Mouse (Mus musculus): ENCODE measurements around the gene Mrrf.

The Mrrf gene

GRCm38 (mm10) chr2:36136300-36136941, at the start of gene Mrrf, which contains the start of gene Rbm18:
Gene Mrrf (plus strand): TSS chr2:36136389.
Gene Rbm18 (minus strand): TSS chr2:36136773.
- DNase-seq (ENCODE audit: low read depth in 1 of 2, low spot score in 2 of 2) = peak; percentile 76 to 92

- no peak for DNase-seq (ENCODE audit: low read depth in 1 of 2, low spot score in 2 of 2)
Observed at GRCm38 (mm10) chr2:36089190-36089589, 47.0 kb upstream of the Mrrf start.

GRCm38 (mm10) chr2:36090853-36091741, 45.1 kb upstream of the Mrrf start:
- no peak for DNase-seq (ENCODE audit: low read depth in 1 of 2, low spot score in 2 of 2)

GRCm38 (mm10) chr2:36092748-36093147, 43.4 kb upstream of the Mrrf start:
- DNase-seq (ENCODE audit: low read depth in 1 of 2, low spot score in 2 of 2) = no peak

GRCm38 (mm10) chr2:36093301-36093700, 42.9 kb upstream of the Mrrf start:
- no peak for DNase-seq (ENCODE audit: low read depth in 1 of 2, low spot score in 2 of 2)

GRCm38 (mm10) chr2:36093914-36094475, 42.2 kb upstream of the Mrrf start:
- DNase-seq (ENCODE audit: low read depth in 1 of 2, low spot score in 2 of 2) = no peak

GRCm38 (mm10) chr2:36097129-36097815, 38.9 kb upstream of the Mrrf start:
- no peak for DNase-seq (ENCODE audit: low read depth in 1 of 2, low spot score in 2 of 2)

- DNase-seq (ENCODE audit: low read depth in 1 of 2, low spot score in 2 of 2) = no peak
Observed at GRCm38 (mm10) chr2:36098021-36098420, 38.2 kb upstream of the Mrrf start.

- no peak for DNase-seq (ENCODE audit: low read depth in 1 of 2, low spot score in 2 of 2)
Observed at GRCm38 (mm10) chr2:36099739-36100138, 36.5 kb upstream of the Mrrf start.

- no peak for DNase-seq (ENCODE audit: low read depth in 1 of 2, low spot score in 2 of 2)
Observed at GRCm38 (mm10) chr2:36101866-36102558, 34.2 kb upstream of the Mrrf start.

GRCm38 (mm10) chr2:36102559-36102946, 33.6 kb upstream of the Mrrf start:
- no peak for DNase-seq (ENCODE audit: low read depth in 1 of 2, low spot score in 2 of 2)

GRCm38 (mm10) chr2:36103069-36103554, 33.1 kb upstream of the Mrrf start:
- DNase-seq (ENCODE audit: low read depth in 1 of 2, low spot score in 2 of 2) = no peak

- no peak for DNase-seq (ENCODE audit: low read depth in 1 of 2, low spot score in 2 of 2)
Observed at GRCm38 (mm10) chr2:36103555-36104367, 32.4 kb upstream of the Mrrf start.

- no peak for DNase-seq (ENCODE audit: low read depth in 1 of 2, low spot score in 2 of 2)
Observed at GRCm38 (mm10) chr2:36104436-36104955, 31.7 kb upstream of the Mrrf start.

GRCm38 (mm10) chr2:36104956-36105741, 31.0 kb upstream of the Mrrf start, which contains the start of gene Lhx6:
Gene Lhx6 (minus strand): TSS chr2:36105408.
- DNase-seq (ENCODE audit: low read depth in 1 of 2, low spot score in 2 of 2) = no peak

GRCm38 (mm10) chr2:36108615-36109014, 27.6 kb upstream of the Mrrf start:
- no peak for DNase-seq (ENCODE audit: low read depth in 1 of 2, low spot score in 2 of 2)

GRCm38 (mm10) chr2:36112632-36113031, 23.6 kb upstream of the Mrrf start:
- no peak for DNase-seq (ENCODE audit: low read depth in 1 of 2, low spot score in 2 of 2)

- no peak for DNase-seq (ENCODE audit: low read depth in 1 of 2, low spot score in 2 of 2)
Observed at GRCm38 (mm10) chr2:36126795-36127429, 9.3 kb upstream of the Mrrf start.
